Mouse (Mus musculus) testis, adult 2 months (tissue): ENCODE results near the gene Lmod1.

ENCODE experiments used
- CTCF ChIP-seq: fragments of 200-500 bp; IDR thresholded peaks from 2 replicates; pipeline ENCODE4 v1.5.1; 2012; ENCODE audit warnings: low read depth, mild to moderate bottlenecking, inconsistent platforms, low read length, moderate library complexity; ENCODE audit not compliant: control insufficient read depth, insufficient read depth, insufficient replicate concordance
- POLR2A ChIP-seq: fragments of 200-500 bp; IDR thresholded peaks from 2 replicates; pipeline ENCODE4 v1.6.1; 2012; ENCODE audit warnings: low read depth, mild to moderate bottlenecking, inconsistent platforms, low read length, moderate library complexity; ENCODE audit not compliant: control insufficient read depth

DNA sequence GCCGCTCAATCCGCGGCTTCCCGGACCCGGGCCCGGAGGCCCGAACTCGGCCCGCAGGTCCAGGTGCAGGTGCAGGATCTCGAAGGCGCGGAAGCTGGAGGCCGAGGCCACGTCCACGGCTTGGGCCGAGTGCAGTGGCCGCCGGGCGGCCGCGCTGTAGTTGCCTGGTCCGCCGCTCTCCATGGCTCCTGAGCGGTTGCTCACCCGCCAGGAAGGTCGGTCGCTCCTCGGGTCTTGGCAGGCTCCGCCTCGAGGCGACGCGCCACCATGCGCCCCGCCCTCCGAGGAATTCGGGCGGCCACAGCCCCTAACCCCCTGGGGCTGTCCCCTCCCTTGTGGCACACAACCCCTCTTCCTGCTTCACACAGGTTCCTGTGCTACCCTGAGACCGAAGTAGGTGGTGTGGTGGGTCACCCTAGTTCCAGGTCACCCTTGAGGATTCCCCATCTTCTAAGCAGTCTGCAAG lies 40.7 kb upstream of the Lmod1 start, which contains the start of gene Rnpep:
- TF ChIP-seq CTCF (no peak), POLR2A (peak; percentile 61; the same call in 1 of the 2 replicates)
